Mouse (Mus musculus) stomach, embryonic 16.5 days (tissue): Measurements from ENCODE around the gene Tsen34. TPM values are rescaled to one million over a fixed set of nuclear protein-coding genes. Genes with fewer than 3 reads are reported as not detected.
"Not testable (repeated sequence)": the region's sequence is repeated elsewhere in the genome, so short reads cannot be mapped to it uniquely, and the experiment has no call there.

Experiments
- ATAC-seq: fragments of 200-750 bp; cut with Nextera tagmentation; 2 replicates; pipeline ENCODE4 v1.8.0; 2017; ENCODE audit warnings: moderate number of reproducible peaks, moderate TSS enrichment; ENCODE audit not compliant: insufficient read depth, low FRiP score
- H3K27ac ChIP-seq: fragments of 300-500 bp; sonication (generic); 2 replicates; pipeline ENCODE4 v1.5.1; 2014; ENCODE audit warnings: low read length
- H3K27me3 ChIP-seq: fragments of 300-500 bp; sonication (generic); 2 replicates; pipeline ENCODE4 v1.6.1; 2014; ENCODE audit warnings: low read length, control low read depth, mixed read lengths; ENCODE audit not compliant: control insufficient read depth, insufficient read depth
- H3K36me3 ChIP-seq: fragments of 300-500 bp; sonication (generic); 2 replicates; pipeline ENCODE4 v1.6.1; 2014; ENCODE audit warnings: low read length; ENCODE audit not compliant: control insufficient read depth, insufficient read depth
- H3K4me1 ChIP-seq: fragments of 300-500 bp; sonication (generic); 2 replicates; pipeline ENCODE4 v1.6.1; 2014; ENCODE audit warnings: low read length, control low read depth, mixed read lengths; ENCODE audit not compliant: control insufficient read depth, insufficient read depth
- H3K4me2 ChIP-seq: fragments of 300-500 bp; sonication (generic); 2 replicates; pipeline ENCODE4 v1.6.1; 2014; ENCODE audit warnings: low read depth, low read length, mixed read lengths
- H3K4me3 ChIP-seq: fragments of 300-500 bp; sonication (generic); replicated peaks from 2 replicates; pipeline ENCODE4 v1.5.1; 2014; ENCODE audit warnings: mild to moderate bottlenecking, low read length
- H3K9ac ChIP-seq: fragments of 300-500 bp; sonication (generic); 2 replicates; pipeline ENCODE4 v1.6.1; 2014; ENCODE audit warnings: low read length
- H3K9me3 ChIP-seq: fragments of 300-500 bp; sonication (generic); replicated peaks from 2 replicates; pipeline ENCODE4 v1.6.1; 2016; ENCODE audit warnings: low read length, control low read depth; ENCODE audit not compliant: control insufficient read depth
- WGBS: fragments of 180-500 bp; shearing (Covaris S2); extraction: QIAGEN DNeasy Blood & Tissue Kit; methylation state at CpG from one replicate; pipeline ENCODE4 v1.1.7; 2014; 5-methylcytosine and 5-hydroxymethylcytosine counted together
- polyA plus RNA-seq: library from polyadenylated mRNA; unstranded; fragments of >200 nt; fragmentation: Nextera tagmentation; extraction: Ambion mirVana; gene quantifications from 2 replicates; pipeline ENCODE4 v1.2.1, GENCODE M21; 2015

The Tsen34 gene
- polyA plus RNA-seq, 1 experiment from 2014 or later, result 184 TPM

- Histone ChIP-seq H3K4me2 (no peak overlapping the region), H3K4me3 (no peak overlapping the region), H3K27me3 (no peaks in the 10 kb centered on the region), H3K27ac (no peak overlapping the region), H3K9me3 (no peaks in the 10 kb centered on the region), H3K9ac (no peak overlapping the region), H3K36me3 (0 out of 2 replicates have a peak, but pooled peaks cover 11% of the 10 kb centered on the region), H3K4me1 (no peaks in the 10 kb centered on the region)
- 85% methylated on average over 10 of the region's 10 CpGs for WGBS
- ATAC-seq, result no peak
Measured at GRCm38 (mm10) chr7:3683908-3684550, 8.6 kb upstream of the Tsen34 start.

GRCm38 (mm10) chr7:3684698-3685097 lies 8.0 kb upstream of the Tsen34 start:
- Histone ChIP-seq H3K4me2 (no peak overlapping the region), H3K9ac (no peak overlapping the region), H3K4me1 (no peaks in the 10 kb centered on the region), H3K36me3 (0 out of 2 replicates have a peak, but pooled peaks cover 11% of the 10 kb centered on the region), H3K9me3 (no peaks in the 10 kb centered on the region), H3K4me3 (no peak overlapping the region), H3K27me3 (no peaks in the 10 kb centered on the region), H3K27ac (no peak overlapping the region)
- 94% methylated on average over 8 of the region's 8 CpGs for WGBS
- ATAC-seq, result no peak

- no peak overlapping the region for H3K27ac ChIP-seq
- no peak for ATAC-seq
- 0 out of 2 replicates have a peak, but pooled peaks cover 5% of the 10 kb centered on the region for H3K36me3 ChIP-seq
- WGBS, result 84% methylated on average over 31 of the region's 31 CpGs
- H3K4me2 ChIP-seq, result no peak overlapping the region
- no peaks in the 10 kb centered on the region for H3K9me3 ChIP-seq
- no peak overlapping the region for H3K4me3 ChIP-seq
- no peaks in the 10 kb centered on the region for H3K27me3 ChIP-seq
- no peaks in the 10 kb centered on the region for H3K4me1 ChIP-seq
- H3K9ac ChIP-seq, result no peak overlapping the region
Measured at GRCm38 (mm10) chr7:3685400-3686187, 7.1 kb upstream of the Tsen34 start.

- peaks cover 17% of the 10 kb centered on the region for H3K4me1 ChIP-seq
- H3K9me3 ChIP-seq, result no peaks in the 10 kb centered on the region
- H3K36me3 ChIP-seq, result no peaks in the 10 kb centered on the region
- H3K4me2 ChIP-seq, result peak overlapping the region; percentile 64
- peak overlapping the region; percentile 93; the same call in 1 of the 2 replicates for H3K27ac ChIP-seq
- WGBS, result 21% methylated on average over 3 of the region's 3 CpGs
- peak overlapping the region; percentile 88 for H3K9ac ChIP-seq
- H3K27me3 ChIP-seq, result no peaks in the 10 kb centered on the region
- peak overlapping the region; percentile 81 for H3K4me3 ChIP-seq
- ATAC-seq, result no peak
Measured at GRCm38 (mm10) chr7:3691919-3692318, 744 bp upstream of the Tsen34 start.

GRCm38 (mm10) chr7:3692987-3693808 lies 535 bp downstream of the Tsen34 start, which contains the start of gene Mboat7:
TSS of gene Mboat7 (minus strand) at chr7:3693523.
- H3K27me3 ChIP-seq, result no peaks in the 10 kb centered on the region
- H3K4me2 ChIP-seq, result peak within 1 kb of the TSS; percentile 64
- no peaks in the 10 kb centered on the region for H3K9me3 ChIP-seq
- H3K27ac ChIP-seq, result peak within 1 kb of the TSS; percentile 93
- H3K4me1 ChIP-seq, result peaks cover 17% of the 10 kb centered on the region
- peak within 1 kb of the TSS; percentile 81 for H3K4me3 ChIP-seq
- peak; percentile 89 for ATAC-seq
- no peaks in the 10 kb centered on the region for H3K36me3 ChIP-seq
- under 1% methylated on average over 55 of the region's 55 CpGs for WGBS
- peak within 1 kb of the TSS; percentile 88 for H3K9ac ChIP-seq

GRCm38 (mm10) chr7:3693809-3694075 lies 1.1 kb downstream of the Tsen34 start:
- Histone ChIP-seq H3K27ac (peak overlapping the region; percentile 93), H3K4me2 (peak overlapping the region; percentile 64), H3K36me3 (no peaks in the 10 kb centered on the region), H3K4me3 (peak overlapping the region; percentile 81), H3K4me1 (peaks cover 17% of the 10 kb centered on the region), H3K27me3 (no peaks in the 10 kb centered on the region), H3K9ac (peak overlapping the region; percentile 88), H3K9me3 (no peaks in the 10 kb centered on the region)
- under 1% methylated on average over 18 of the region's 18 CpGs for WGBS
- no peak for ATAC-seq

- peak overlapping the region; percentile 64 for H3K4me2 ChIP-seq
- WGBS, result under 1% methylated on average over 48 of the region's 55 CpGs
- peak; percentile 72 for ATAC-seq
Measured at GRCm38 (mm10) chr7:3694076-3694948, 1.6 kb downstream of the Tsen34 start.

GRCm38 (mm10) chr7:3694949-3695305 lies 2.3 kb downstream of the Tsen34 start:
- Histone ChIP-seq H3K4me2 (peak overlapping the region; percentile 64), H3K27ac (peak overlapping the region; percentile 93), H3K4me1 (peaks cover 17% of the 10 kb centered on the region), H3K9ac (peak overlapping the region; percentile 88), H3K4me3 (peak overlapping the region; percentile 81)
- not testable (repeated sequence) for H3K27me3 ChIP-seq, ATAC-seq, H3K36me3 ChIP-seq, H3K9me3 ChIP-seq
- WGBS, result 3% methylated on average over 9 of the region's 9 CpGs

More at GRCm38 (mm10) chr7:3694076-3694948, 1.6 kb downstream of the Tsen34 start:
- peak overlapping the region; percentile 93 for H3K27ac ChIP-seq
- H3K4me3 ChIP-seq, result peak overlapping the region; percentile 81
- no peaks in the 10 kb centered on the region for H3K36me3 ChIP-seq
- H3K9ac ChIP-seq, result peak overlapping the region; percentile 88
- peaks cover 17% of the 10 kb centered on the region for H3K4me1 ChIP-seq
- H3K27me3 ChIP-seq, result no peaks in the 10 kb centered on the region
- no peaks in the 10 kb centered on the region for H3K9me3 ChIP-seq
